Mouse (Mus musculus) T-cell, adult 66 days (primary cell): ENCODE results near the gene Cep57l1. TPM values are rescaled to one million over a fixed set of nuclear protein-coding genes. Genes with fewer than 3 reads are reported as not detected.

Experiments
- total RNA-seq, 2 experiments: library from RNA; stranded (reverse); gene quantifications; 3 replicates in 1 of 2; 4 replicates in 1 of 2; pipeline ENCODE4 v1.2.4; 2023

Gene Cep57l1
- 10 to 100 TPM; 12.4 to 14.1 TPM for total RNA-seq

DNA sequence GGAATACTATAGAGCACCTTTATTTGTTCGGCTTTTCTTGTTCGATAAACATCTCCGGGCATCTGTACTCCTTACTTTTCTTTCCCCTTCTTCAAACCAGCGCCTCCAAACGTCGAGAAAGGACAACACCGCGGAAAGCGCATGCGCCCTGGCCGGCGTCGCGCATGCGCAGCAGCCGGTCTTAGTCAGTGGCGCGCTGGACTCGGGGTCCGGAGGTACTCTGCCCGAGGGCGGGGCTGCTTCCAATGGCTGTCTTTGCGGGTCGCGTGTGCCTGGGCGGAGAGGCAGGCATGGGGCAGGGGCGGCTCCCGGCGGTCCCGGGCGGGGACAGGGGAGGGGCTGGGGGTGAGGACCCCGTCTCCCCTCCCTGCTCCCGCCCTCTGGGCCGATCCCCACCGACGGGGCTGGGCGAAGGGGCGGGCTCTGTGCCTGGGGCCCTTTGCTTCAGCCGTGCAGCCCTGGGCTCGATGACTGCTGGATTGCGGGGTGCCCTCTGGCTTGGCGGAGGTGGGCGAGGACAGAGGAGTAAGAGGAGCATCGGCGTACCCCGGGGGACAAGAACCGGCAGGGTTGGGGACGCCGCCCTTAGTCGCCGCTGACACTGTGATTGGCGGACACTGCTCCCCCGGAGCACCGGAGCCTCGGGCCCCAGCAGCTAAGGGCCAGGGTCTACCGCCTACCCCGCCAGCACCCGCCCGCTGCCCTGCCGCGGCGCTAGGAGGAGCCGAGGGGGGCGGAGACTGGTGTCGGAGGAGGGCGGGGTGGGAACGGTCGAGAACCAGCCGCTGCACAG, at the start of gene Cep57l1, which contains the start of gene Sesn1:
TSS of gene Cep57l1 (minus strand) at position 101 of the 793 bp plus-strand sequence.
TSS of gene Sesn1 (plus strand) at position 165 of the 793 bp plus-strand sequence.

DNA sequence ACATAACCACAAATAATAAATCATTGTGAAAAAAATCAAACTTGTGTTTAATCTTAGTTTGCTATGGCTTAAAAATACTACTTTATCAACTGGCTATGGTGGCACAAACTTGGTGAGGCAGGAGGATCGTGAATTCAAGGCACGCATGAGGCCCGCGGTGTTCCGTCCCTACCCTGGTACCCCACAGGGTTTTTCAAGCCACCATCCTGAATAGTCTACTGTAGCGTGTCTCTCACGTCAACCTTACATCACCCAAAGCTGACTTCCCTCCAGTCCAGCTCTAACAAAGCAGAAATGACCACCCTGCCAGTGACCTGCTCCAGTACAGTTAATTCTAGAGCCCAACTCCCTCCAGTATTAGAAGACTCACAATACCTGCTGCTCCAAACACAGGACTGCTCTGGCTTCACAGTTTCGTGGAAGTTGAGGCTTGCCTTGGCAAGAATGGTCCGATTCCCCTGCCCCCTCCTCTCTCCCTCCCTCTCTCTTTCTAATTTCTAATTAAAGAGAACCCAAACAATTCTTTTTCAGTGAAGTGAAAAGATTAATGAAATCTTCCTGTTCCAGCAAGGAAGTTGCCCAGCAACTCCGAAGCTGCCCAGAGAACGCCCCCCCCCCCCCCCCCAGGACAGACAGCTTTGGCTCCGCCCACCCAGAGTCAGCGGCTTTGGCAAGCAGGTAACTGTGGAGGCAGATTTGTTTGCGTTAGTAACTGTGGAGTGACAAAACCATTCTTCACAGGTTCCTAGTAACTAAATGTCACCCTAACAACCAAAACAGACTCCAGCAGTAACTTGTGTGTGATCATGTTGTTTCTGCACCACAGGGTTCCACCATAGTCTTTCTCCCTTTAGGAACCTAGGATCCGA, 93.4 kb downstream of the Cep57l1 start, which contains the start of gene Ccdc162:
TSS of gene Ccdc162 (minus strand) at position 606 of the 869 bp plus-strand sequence.

Other genes with a start within 250 kb of the Cep57l1 start
- 1 to 10 TPM; 1.3 to 3.4 TPM for gene Ccdc162, start 93.2 kb downstream of the Cep57l1 start, total RNA-seq
- gene Sesn1, start 64 bp upstream of the Cep57l1 start, total RNA-seq, result 10 to 100 TPM; 67.9 to 82.7 TPM
- gene Armc2, start 208.6 kb upstream of the Cep57l1 start, total RNA-seq, result under 1 TPM; 0.65 to 0.96 TPM